Mouse (Mus musculus): ENCODE data around the gene Nat10.

GRCm38 (mm10) chr2:103795843-103796210 is 34.8 kb upstream of the Nat10 start:
- TF ChIP-seq CTCF (IDR thresholded peaks at IDR 0.05; ENCODE audit: low read depth) (no peak), EP300 (IDR thresholded peaks at IDR 0.05; ENCODE audit: low read depth) (no peak)
